Mouse (Mus musculus): ENCODE measurements around the gene Bnc1.

Bnc1 gene

GRCm38 (mm10) chr7:81973939-81974338, 18.2 kb downstream of the Bnc1 start:
- no peak for DNase-seq (ENCODE audit: low spot score)

GRCm38 (mm10) chr7:81973339-81973738, 18.8 kb downstream of the Bnc1 start:
- no peak for DNase-seq (ENCODE audit: low spot score)

- no peak for DNase-seq (ENCODE audit: low spot score)
Observed at GRCm38 (mm10) chr7:81968975-81969374, 23.1 kb downstream of the Bnc1 start.

GRCm38 (mm10) chr7:81968451-81968850, 23.6 kb downstream of the Bnc1 start:
- no peak for DNase-seq (ENCODE audit: low spot score)

GRCm38 (mm10) chr7:81966195-81966594, 25.9 kb downstream of the Bnc1 start:
- DNase-seq (ENCODE audit: low spot score) = no peak

- DNase-seq (ENCODE audit: low spot score) = no peak
Observed at GRCm38 (mm10) chr7:81959704-81960103, 32.4 kb downstream of the Bnc1 start.

GRCm38 (mm10) chr7:81954208-81954846, 37.8 kb downstream of the Bnc1 start:
- peak; percentile 1 for DNase-seq (ENCODE audit: low spot score)

GRCm38 (mm10) chr7:81950499-81950898, 41.6 kb downstream of the Bnc1 start:
- peak; percentile 2 for DNase-seq (ENCODE audit: low spot score)

- no peak for DNase-seq (ENCODE audit: low spot score)
Observed at GRCm38 (mm10) chr7:81945398-81945797, 46.7 kb downstream of the Bnc1 start.

- no peak for DNase-seq (ENCODE audit: low spot score)
Observed at GRCm38 (mm10) chr7:81934806-81935205, 57.3 kb downstream of the Bnc1 start.

- peak; percentile 92 for DNase-seq (ENCODE audit: low spot score)
Observed at GRCm38 (mm10) chr7:81934267-81934745, 57.8 kb downstream of the Bnc1 start, which contains the start of gene Hdgfl3. Hdgfl3 (minus strand) TSS chr7:81934473.

GRCm38 (mm10) chr7:81933601-81934266, 58.4 kb downstream of the Bnc1 start:
- peak; percentile 82 for DNase-seq (ENCODE audit: low spot score)

GRCm38 (mm10) chr7:81933061-81933600, 59.0 kb downstream of the Bnc1 start:
- no peak for DNase-seq (ENCODE audit: low spot score)

GRCm38 (mm10) chr7:81932521-81933045, 59.5 kb downstream of the Bnc1 start:
- DNase-seq (ENCODE audit: low spot score) = no peak

GRCm38 (mm10) chr7:81928998-81929397, 63.1 kb downstream of the Bnc1 start:
- no peak for DNase-seq (ENCODE audit: low spot score)

GRCm38 (mm10) chr7:81921379-81921952, 70.6 kb downstream of the Bnc1 start:
- DNase-seq (ENCODE audit: low spot score) = no peak

GRCm38 (mm10) chr7:81920314-81920713, 71.8 kb downstream of the Bnc1 start:
- DNase-seq (ENCODE audit: low spot score) = no peak

GRCm38 (mm10) chr7:81918316-81918715, 73.8 kb downstream of the Bnc1 start:
- DNase-seq (ENCODE audit: low spot score) = no peak
